Mouse (Mus musculus) myocyte (in vitro differentiated cells): ENCODE data around the gene Tlr7.

Experiments used
- MAX ChIP-seq: IDR thresholded peaks from one replicate; pipeline ENCODE4 v1.6.1; 2011; ENCODE audit warnings: low read depth, mild to moderate bottlenecking, control low read depth
- POLR2A ChIP-seq: IDR thresholded peaks from one replicate; pipeline ENCODE4 v1.6.1; 2011; ENCODE audit warnings: low read depth, mild to moderate bottlenecking, control low read depth, moderate library complexity; ENCODE audit not compliant: insufficient read length

GRCm38 (mm10) chrX:167263530-167263929 is 66.8 kb downstream of the Tlr7 start:
- TF ChIP-seq POLR2A (no peak), MAX (no peak)
